Mouse (Mus musculus) CH12.LX (cell line): Measurements from ENCODE around the gene Sema5b.

Experiments
- BHLHE40 ChIP-seq: IDR thresholded peaks from 2 replicates; pipeline ENCODE4 v1.6.1; 2011; ENCODE audit warnings: mild to moderate bottlenecking, low read depth, low read length, improper control_type of control experiment
- CTCF ChIP-seq, 2 experiments: IDR thresholded peaks in 1 of 2; conservative IDR thresholded peaks in 1 of 2; 2 replicates each; pipeline ENCODE4 v1.5.1; 2011 to 2012; ENCODE audit warnings: low read depth in 2 of 2, low read length in 2 of 2, improper control_type of control experiment in 1 of 2, inconsistent platforms in 1 of 2, mild to moderate bottlenecking in 1 of 2, moderate library complexity in 1 of 2
- EP300 ChIP-seq: IDR thresholded peaks from 2 replicates; pipeline ENCODE4 v1.6.1; 2011; ENCODE audit warnings: low read length, improper control_type of control experiment
- MAX ChIP-seq: IDR thresholded peaks from 2 replicates; pipeline ENCODE4 v1.6.1; 2011; ENCODE audit warnings: low read length, improper control_type of control experiment
- MXI1 ChIP-seq: IDR thresholded peaks from 2 replicates; pipeline ENCODE4 v1.6.1; 2011; ENCODE audit warnings: mild to moderate bottlenecking, low read depth, low read length, improper control_type of control experiment
- MYC ChIP-seq: IDR thresholded peaks from 2 replicates; pipeline ENCODE4 v1.6.1; 2011; ENCODE audit warnings: low read depth, mild to moderate bottlenecking, improper control_type of control experiment, low read length
- NELFE ChIP-seq: IDR thresholded peaks from 2 replicates; pipeline ENCODE4 v1.6.1; 2011; ENCODE audit warnings: low read depth, low read length, improper control_type of control experiment
- POLR2A ChIP-seq: IDR thresholded peaks from 2 replicates; pipeline ENCODE4 v1.6.1; 2011; ENCODE audit warnings: low read depth, mild to moderate bottlenecking, improper control_type of control experiment, low read length
- POLR2AphosphoS2 ChIP-seq: IDR thresholded peaks from 2 replicates; pipeline ENCODE4 v1.6.1; 2011; ENCODE audit warnings: low read depth, low read length, improper control_type of control experiment
- SIN3A ChIP-seq: IDR thresholded peaks from 2 replicates; pipeline ENCODE4 v1.6.1; 2012; ENCODE audit warnings: low read length, improper control_type of control experiment, inconsistent platforms
- SMC3 ChIP-seq: IDR thresholded peaks from 2 replicates; pipeline ENCODE4 v1.6.1; 2011; ENCODE audit warnings: low read depth, low read length, improper control_type of control experiment
- USF2 ChIP-seq: conservative IDR thresholded peaks from 2 replicates; pipeline ENCODE4 v1.6.1; 2011; ENCODE audit warnings: low read depth, low read length, improper control_type of control experiment

GRCm38 (mm10) chr16:35648862-35649261, 107.9 kb downstream of the Sema5b start:
- TF ChIP-seq EP300 (no peak), SIN3A (no peak), MXI1 (no peak), SMC3 (no peak), CTCF (conservative IDR thresholded peaks at IDR 0.05 in 1 of 2, IDR thresholded peaks at IDR 0.05 in 1 of 2; ENCODE audit: low read depth in 2 of 2, low read length in 2 of 2) (no peak), USF2 (no peak), NELFE (no peak), BHLHE40 (no peak), POLR2AphosphoS2 (no peak), POLR2A (no peak), MAX (no peak), MYC (no peak)
